Mouse (Mus musculus): Measurements from ENCODE around the gene Rbks. TPM values are rescaled to one million over a fixed set of nuclear protein-coding genes. Genes with fewer than 3 reads are reported as not detected.
A peak's percentile ranks its signal among the peaks of the same experiment; 100 is the strongest.
"Not testable (repeated sequence)": the region's sequence is repeated elsewhere in the genome, so short reads cannot be mapped to it uniquely, and the experiment has no call there.

The Rbks gene
- polyA plus RNA-seq, 1 experiment from 2014 or later: 4.9 TPM

GRCm38 (mm10) chr5:31634161-31634560 is 63.3 kb downstream of the Rbks start:
- WGBS: 62% methylated on average over 4 of the region's 4 CpGs
- H3K9me3 ChIP-seq (replicated peaks): no peaks in the 10 kb centered on the region
- no peak overlapping the region for H3K27ac ChIP-seq
- no peak for DNase-seq (ENCODE audit: low spot score)
- no peak overlapping the region for H3K4me3 ChIP-seq
- peaks cover 11% of the 10 kb centered on the region for H3K36me3 ChIP-seq
- no peaks in the 10 kb centered on the region for H3K27me3 ChIP-seq (ENCODE audit: low read depth, poor library complexity, severe bottlenecking)
- peaks cover 7% of the 10 kb centered on the region; the same call in 1 of the 2 replicates for H3K4me1 ChIP-seq

GRCm38 (mm10) chr5:31631169-31631568 is 66.3 kb downstream of the Rbks start:
- not testable (repeated sequence) for DNase-seq (ENCODE audit: low spot score); H3K27me3 ChIP-seq (ENCODE audit: low read depth, poor library complexity, severe bottlenecking); H3K9me3 ChIP-seq (replicated peaks); H3K4me3 ChIP-seq; H3K27ac ChIP-seq
- Histone ChIP-seq H3K4me1 (peaks cover 23% of the 10 kb centered on the region), H3K36me3 (peaks cover 19% of the 10 kb centered on the region)
- WGBS: 97% methylated on average over 4 of the region's 4 CpGs

GRCm38 (mm10) chr5:31630064-31630463 is 67.4 kb downstream of the Rbks start:
- Histone ChIP-seq H3K36me3 (peaks cover 24% of the 10 kb centered on the region), H3K9me3 (replicated peaks) (no peaks in the 10 kb centered on the region), H3K4me3 (no peak overlapping the region), H3K27ac (no peak overlapping the region), H3K27me3 (ENCODE audit: low read depth, poor library complexity, severe bottlenecking) (no peaks in the 10 kb centered on the region), H3K4me1 (peaks cover 23% of the 10 kb centered on the region)
- peak; percentile 33 for DNase-seq (ENCODE audit: low spot score)
- 67% methylated on average over 5 of the region's 5 CpGs for WGBS

- H3K9me3 ChIP-seq (replicated peaks): no peaks in the 10 kb centered on the region
- peaks cover 32% of the 10 kb centered on the region for H3K36me3 ChIP-seq
- H3K27ac ChIP-seq: peak overlapping the region; percentile 71
- H3K4me3 ChIP-seq: no peak overlapping the region
- peaks cover 23% of the 10 kb centered on the region for H3K4me1 ChIP-seq
- no peak for DNase-seq (ENCODE audit: low spot score)
- 94% methylated on average over 8 of the region's 8 CpGs for WGBS
- no peaks in the 10 kb centered on the region for H3K27me3 ChIP-seq (ENCODE audit: low read depth, poor library complexity, severe bottlenecking)
These were observed 68.9 kb downstream of the Rbks start for GRCm38 (mm10) chr5:31628555-31628954.

- H3K36me3 ChIP-seq: peaks cover 39% of the 10 kb centered on the region
- 60% methylated on average over 9 of the region's 9 CpGs for WGBS
- H3K4me1 ChIP-seq: peaks cover 23% of the 10 kb centered on the region
- H3K4me3 ChIP-seq: no peak overlapping the region
- no peaks in the 10 kb centered on the region for H3K27me3 ChIP-seq (ENCODE audit: low read depth, poor library complexity, severe bottlenecking)
- DNase-seq (ENCODE audit: low spot score): no peak
- H3K9me3 ChIP-seq (replicated peaks): no peaks in the 10 kb centered on the region
- H3K27ac ChIP-seq: peak overlapping the region; percentile 71
These were observed 69.6 kb downstream of the Rbks start for GRCm38 (mm10) chr5:31627562-31628526.

GRCm38 (mm10) chr5:31627117-31627516 is 70.3 kb downstream of the Rbks start:
- Histone ChIP-seq H3K36me3 (peaks cover 44% of the 10 kb centered on the region), H3K4me3 (no peak overlapping the region), H3K9me3 (replicated peaks) (no peaks in the 10 kb centered on the region), H3K27me3 (ENCODE audit: low read depth, poor library complexity, severe bottlenecking) (no peaks in the 10 kb centered on the region), H3K27ac (peak overlapping the region; percentile 36; the same call in 1 of the 2 replicates), H3K4me1 (peaks cover 23% of the 10 kb centered on the region)
- WGBS: 77% methylated on average over 3 of the region's 3 CpGs
- DNase-seq (ENCODE audit: low spot score): no peak

GRCm38 (mm10) chr5:31620326-31620725 is 77.1 kb downstream of the Rbks start:
- no peak for DNase-seq (ENCODE audit: low spot score)
- H3K4me3 ChIP-seq: no peak overlapping the region
- no peaks in the 10 kb centered on the region for H3K9me3 ChIP-seq (replicated peaks)
- H3K36me3 ChIP-seq: peaks cover 86% of the 10 kb centered on the region
- no peak overlapping the region for H3K27ac ChIP-seq
- H3K27me3 ChIP-seq (ENCODE audit: low read depth, poor library complexity, severe bottlenecking): no peaks in the 10 kb centered on the region
- H3K4me1 ChIP-seq: peaks cover under 1% of the 10 kb centered on the region; the same call in 1 of the 2 replicates
- 95% methylated on average over 3 of the region's 3 CpGs for WGBS

- H3K27me3 ChIP-seq (ENCODE audit: low read depth, poor library complexity, severe bottlenecking): no peaks in the 10 kb centered on the region
- WGBS: 54% methylated on average over 6 of the region's 6 CpGs
- no peak for DNase-seq (ENCODE audit: low spot score)
These were observed 82.9 kb downstream of the Rbks start for GRCm38 (mm10) chr5:31614339-31615025.

GRCm38 (mm10) chr5:31613852-31614286 is 83.6 kb downstream of the Rbks start:
- peak overlapping the region; percentile 92 for H3K4me3 ChIP-seq
- no peaks in the 10 kb centered on the region for H3K27me3 ChIP-seq (ENCODE audit: low read depth, poor library complexity, severe bottlenecking)
- H3K9me3 ChIP-seq (replicated peaks): no peaks in the 10 kb centered on the region
- H3K4me1 ChIP-seq: peaks cover 10% of the 10 kb centered on the region
- 0% methylated on average over 37 of the region's 37 CpGs for WGBS
- H3K27ac ChIP-seq: peak overlapping the region; percentile 98
- peak; percentile 92 for DNase-seq (ENCODE audit: low spot score)
- H3K36me3 ChIP-seq: peaks cover 39% of the 10 kb centered on the region

More at GRCm38 (mm10) chr5:31614339-31615025, 82.9 kb downstream of the Rbks start:
- Histone ChIP-seq H3K9me3 (replicated peaks) (no peaks in the 10 kb centered on the region), H3K4me1 (peaks cover 10% of the 10 kb centered on the region), H3K27ac (peak overlapping the region; percentile 98), H3K4me3 (peak overlapping the region; percentile 92), H3K36me3 (peaks cover 45% of the 10 kb centered on the region)

GRCm38 (mm10) chr5:31611186-31611585 is 86.2 kb downstream of the Rbks start:
- peaks cover 10% of the 10 kb centered on the region for H3K4me1 ChIP-seq
- H3K9me3 ChIP-seq (replicated peaks): no peaks in the 10 kb centered on the region
- DNase-seq (ENCODE audit: low spot score): no peak
- no peaks in the 10 kb centered on the region for H3K27me3 ChIP-seq (ENCODE audit: low read depth, poor library complexity, severe bottlenecking)
- H3K36me3 ChIP-seq: peaks cover 12% of the 10 kb centered on the region
- no peak overlapping the region for H3K4me3 ChIP-seq
- no peak overlapping the region for H3K27ac ChIP-seq
- WGBS: 88% methylated on average over 1 of the region's 1 CpGs

GRCm38 (mm10) chr5:31610376-31611086 is 86.9 kb downstream of the Rbks start:
- peaks cover 6% of the 10 kb centered on the region for H3K36me3 ChIP-seq
- no peaks in the 10 kb centered on the region for H3K9me3 ChIP-seq (replicated peaks)
- WGBS: 52% methylated on average over 13 of the region's 13 CpGs
- peaks cover 10% of the 10 kb centered on the region for H3K4me1 ChIP-seq
- H3K27ac ChIP-seq: no peak overlapping the region
- no peaks in the 10 kb centered on the region for H3K27me3 ChIP-seq (ENCODE audit: low read depth, poor library complexity, severe bottlenecking)
- DNase-seq (ENCODE audit: low spot score): no peak
- no peak overlapping the region for H3K4me3 ChIP-seq

- Histone ChIP-seq H3K27ac (no peak overlapping the region), H3K27me3 (ENCODE audit: low read depth, poor library complexity, severe bottlenecking) (no peaks in the 10 kb centered on the region), H3K36me3 (no peaks in the 10 kb centered on the region), H3K4me1 (0 out of 2 replicates have a peak, but pooled peaks cover 2% of the 10 kb centered on the region), H3K9me3 (replicated peaks) (no peaks in the 10 kb centered on the region), H3K4me3 (no peak overlapping the region)
- DNase-seq (ENCODE audit: low spot score): no peak
- WGBS: 68% methylated on average over 3 of the region's 3 CpGs
These were observed 91.3 kb downstream of the Rbks start for GRCm38 (mm10) chr5:31606151-31606550.
